Mouse (Mus musculus) adrenal gland, postnatal 25 days (tissue): Measurements from ENCODE around the gene Etfrf1. TPM values are rescaled to one million over a fixed set of nuclear protein-coding genes. Genes with fewer than 3 reads are reported as not detected.

Experiments
- DNase-seq: peaks from one replicate; pipeline ENCODE4 v3.0.0; 2021; ENCODE audit warnings: mixed read lengths
- long read RNA-seq: library from polyadenylated mRNA; stranded (forward); transcript quantifications from one replicate; pipeline ENCODE4 v2.0.0, GENCODE M21; 2021
- total RNA-seq: library from RNA; stranded (reverse); gene quantifications from 2 replicates; pipeline ENCODE4 v1.2.3, GENCODE M21; 2021

Etfrf1 gene
- total RNA-seq = 145 and 147 TPM in 2 replicates
- long read RNA-seq, transcript Etfrf1-207 (3 exons, 1,374 nt) = major isoform, 73 of 96 reads
- long read RNA-seq, partial matches to known transcripts = 3 of 96 reads
- long read RNA-seq, other reads (novel, unspliced or antisense) = 11 of 96 reads

DNA sequence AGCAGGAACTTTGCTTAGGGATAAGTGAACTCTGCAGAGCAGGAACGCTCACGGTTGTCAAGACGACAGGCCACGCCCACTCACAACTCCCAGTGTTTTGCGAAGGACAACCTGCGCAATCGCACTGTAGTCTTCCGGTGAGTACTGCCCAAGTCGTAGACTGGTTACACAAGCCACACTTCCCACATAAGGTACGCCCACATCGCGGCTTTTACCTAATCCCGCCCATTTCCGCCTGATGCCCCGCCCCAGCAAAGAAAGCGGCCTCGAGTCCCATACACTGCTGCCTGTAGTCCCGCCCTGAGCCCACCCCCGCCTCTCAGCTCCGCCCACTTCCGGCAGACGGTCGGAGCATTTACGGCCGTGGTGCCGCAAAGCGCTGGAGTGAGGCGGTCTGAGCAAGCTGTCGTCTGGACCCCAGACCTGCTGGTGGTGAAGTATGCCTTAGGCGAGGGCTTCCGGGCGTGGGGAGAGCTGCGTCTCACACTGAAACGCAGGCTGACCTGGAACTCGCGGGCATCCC is at the start of gene Etfrf1, which contains the start of gene Casc1:
Gene Etfrf1, plus strand, starts transcription at position 319 of the 523 bp plus-strand sequence.
Gene Casc1, minus strand, starts transcription at position 190 of the 523 bp plus-strand sequence.
- DNase-seq = peak; percentile 97

DNA sequence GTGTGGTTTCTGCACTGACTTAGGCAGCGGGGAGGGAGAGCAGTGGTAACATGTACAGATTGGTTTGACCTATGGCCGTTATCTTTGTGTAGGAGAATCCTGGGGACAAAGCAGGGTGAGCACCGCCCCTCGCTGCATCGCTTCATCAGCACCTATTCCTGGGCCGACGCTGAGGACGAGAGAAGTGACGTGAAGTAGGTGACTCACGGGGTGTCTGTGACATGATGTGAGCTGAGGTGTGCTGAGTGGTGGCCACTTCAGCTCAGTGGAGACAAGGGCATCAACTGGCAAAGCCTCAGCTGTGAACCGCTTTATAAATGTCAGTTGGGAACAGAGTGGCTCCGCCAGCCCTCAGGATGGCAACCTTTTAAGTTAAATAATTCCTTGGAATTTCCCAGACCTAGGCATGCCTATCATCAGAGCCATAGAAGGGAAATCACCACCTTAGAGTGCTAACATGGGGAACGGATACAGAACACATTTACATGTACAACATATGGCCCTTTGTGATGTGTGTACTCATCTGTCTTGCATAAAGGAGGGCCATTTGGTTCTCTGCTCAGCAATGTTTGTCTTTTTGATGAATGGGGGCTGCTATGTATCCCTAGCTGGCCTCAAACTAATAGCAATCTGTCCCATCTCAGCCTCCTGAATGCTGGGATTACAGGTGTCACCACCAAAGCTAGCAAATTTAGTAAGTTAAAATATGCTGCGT is 38.9 kb upstream of the Etfrf1 start:
- no peak for DNase-seq

DNA sequence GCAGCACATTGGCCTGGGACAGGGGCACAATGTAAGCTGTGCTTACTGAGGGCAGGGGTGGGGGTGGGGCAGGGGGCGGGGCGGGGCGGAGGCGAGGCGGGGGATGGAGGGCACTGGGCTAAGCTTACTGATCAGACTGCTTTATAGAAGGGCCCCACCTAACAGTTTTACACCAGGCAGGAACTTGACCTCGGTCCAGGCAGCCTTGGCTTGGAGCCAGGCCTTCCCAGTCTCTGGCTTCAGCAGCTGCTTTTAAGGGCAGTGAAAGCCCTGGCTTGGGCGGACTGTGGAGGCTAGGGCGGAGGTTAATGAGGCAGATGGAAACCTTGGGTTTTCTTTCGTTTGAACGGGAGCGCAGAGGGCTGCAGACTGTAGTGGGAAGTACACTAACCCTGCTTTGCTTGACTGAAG is 37.1 kb upstream of the Etfrf1 start:
- DNase-seq = peak; percentile 91

DNA sequence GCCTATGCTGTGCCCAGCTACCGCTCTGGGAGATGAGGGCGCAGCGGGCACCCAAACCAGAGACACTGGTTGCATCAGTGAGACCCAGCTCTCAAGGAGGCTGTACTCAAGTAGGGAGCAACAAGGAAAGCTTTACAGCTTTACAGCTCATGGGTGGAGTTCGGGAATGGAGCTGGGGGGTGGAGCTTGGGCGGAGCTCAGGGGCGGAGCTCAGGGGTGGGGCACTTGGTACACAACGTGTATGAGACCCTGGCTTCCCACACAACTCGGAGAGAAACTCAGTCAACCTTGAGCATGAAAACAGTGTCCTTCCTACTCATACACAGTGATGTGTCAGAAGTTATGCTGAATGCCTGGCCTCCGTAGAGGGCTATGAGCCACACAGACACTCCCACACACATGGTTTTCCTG is 35.4 kb upstream of the Etfrf1 start:
- peak; percentile 70 for DNase-seq

DNA sequence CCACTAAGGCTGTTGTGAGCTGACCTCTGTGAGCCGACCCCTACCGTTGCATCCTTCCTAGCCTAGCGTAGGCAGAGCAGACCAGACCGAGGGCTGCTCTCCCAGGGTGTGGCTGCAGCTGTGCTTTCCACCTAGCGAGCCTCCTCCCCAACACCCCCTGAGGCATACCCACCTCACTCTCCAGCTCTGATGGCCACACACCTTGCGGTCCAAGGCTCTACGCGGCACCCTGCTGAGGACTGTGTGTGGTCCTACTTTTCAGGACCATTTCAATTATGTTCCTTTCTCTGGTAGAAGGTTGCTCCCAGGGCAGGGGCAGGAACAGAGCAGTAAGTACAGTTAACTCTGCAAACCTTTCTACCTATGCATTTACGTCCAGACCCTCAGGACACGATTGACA is 34.5 kb upstream of the Etfrf1 start:
- no peak for DNase-seq

DNA sequence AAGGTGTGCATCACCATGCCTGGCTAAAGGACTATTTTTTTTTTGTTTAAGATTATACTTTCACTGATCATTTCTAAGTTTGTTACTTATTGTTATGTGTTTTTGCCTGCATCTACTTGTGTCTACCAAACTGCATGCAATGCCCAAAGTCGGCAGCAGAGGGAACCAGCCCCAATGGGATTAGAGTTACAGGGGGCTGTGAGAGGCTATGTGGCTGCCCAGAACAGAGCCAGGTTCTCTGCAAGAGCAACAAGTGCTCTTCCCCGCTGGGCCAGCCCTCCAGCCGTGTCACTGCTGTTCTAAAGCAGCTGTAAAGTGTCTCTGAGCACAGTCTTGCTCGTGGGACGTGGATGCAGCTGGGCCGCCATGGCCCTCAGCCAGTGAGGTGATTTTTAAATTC is 31.3 kb upstream of the Etfrf1 start:
- peak; percentile 63 for DNase-seq

DNA sequence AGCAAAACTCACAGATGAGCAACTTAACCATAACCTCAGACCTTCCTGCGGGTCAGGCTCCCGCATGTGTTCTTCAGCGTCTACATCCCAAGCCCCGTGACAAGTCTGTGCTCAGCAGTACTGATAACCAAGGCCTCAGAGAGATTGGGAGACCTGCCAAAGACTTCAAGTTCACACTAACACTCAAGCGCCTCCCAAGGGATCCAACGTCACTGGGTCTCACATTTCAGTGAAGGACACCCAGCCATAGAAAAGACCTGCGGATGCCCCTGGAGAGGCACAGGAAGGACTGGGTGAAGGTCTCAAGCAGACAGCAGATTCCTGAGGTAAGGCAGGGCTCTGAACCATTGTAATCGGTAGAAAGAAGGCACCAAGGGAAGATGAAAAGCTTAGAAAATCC is 28.9 kb upstream of the Etfrf1 start:
- DNase-seq = peak; percentile 32

DNA sequence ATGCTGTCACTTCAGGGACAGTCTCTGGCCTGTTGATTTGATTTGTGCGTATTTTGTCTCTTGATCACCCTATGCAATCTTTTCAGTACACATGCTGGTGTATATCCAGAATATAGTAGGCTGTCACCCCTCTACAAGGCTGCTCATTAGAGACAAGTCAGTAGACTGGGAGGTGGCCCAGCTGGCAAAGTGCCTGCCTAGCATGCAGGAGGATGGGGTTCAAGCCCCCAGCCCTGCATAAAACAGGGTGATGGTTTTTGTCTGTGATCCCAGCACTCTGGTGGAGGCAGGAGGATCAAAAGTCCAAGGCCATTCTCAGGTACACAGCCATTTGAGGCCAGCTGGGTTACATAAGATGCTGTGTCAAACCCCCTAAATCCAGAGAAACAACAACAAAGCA is 24.8 kb upstream of the Etfrf1 start:
- no peak for DNase-seq

DNA sequence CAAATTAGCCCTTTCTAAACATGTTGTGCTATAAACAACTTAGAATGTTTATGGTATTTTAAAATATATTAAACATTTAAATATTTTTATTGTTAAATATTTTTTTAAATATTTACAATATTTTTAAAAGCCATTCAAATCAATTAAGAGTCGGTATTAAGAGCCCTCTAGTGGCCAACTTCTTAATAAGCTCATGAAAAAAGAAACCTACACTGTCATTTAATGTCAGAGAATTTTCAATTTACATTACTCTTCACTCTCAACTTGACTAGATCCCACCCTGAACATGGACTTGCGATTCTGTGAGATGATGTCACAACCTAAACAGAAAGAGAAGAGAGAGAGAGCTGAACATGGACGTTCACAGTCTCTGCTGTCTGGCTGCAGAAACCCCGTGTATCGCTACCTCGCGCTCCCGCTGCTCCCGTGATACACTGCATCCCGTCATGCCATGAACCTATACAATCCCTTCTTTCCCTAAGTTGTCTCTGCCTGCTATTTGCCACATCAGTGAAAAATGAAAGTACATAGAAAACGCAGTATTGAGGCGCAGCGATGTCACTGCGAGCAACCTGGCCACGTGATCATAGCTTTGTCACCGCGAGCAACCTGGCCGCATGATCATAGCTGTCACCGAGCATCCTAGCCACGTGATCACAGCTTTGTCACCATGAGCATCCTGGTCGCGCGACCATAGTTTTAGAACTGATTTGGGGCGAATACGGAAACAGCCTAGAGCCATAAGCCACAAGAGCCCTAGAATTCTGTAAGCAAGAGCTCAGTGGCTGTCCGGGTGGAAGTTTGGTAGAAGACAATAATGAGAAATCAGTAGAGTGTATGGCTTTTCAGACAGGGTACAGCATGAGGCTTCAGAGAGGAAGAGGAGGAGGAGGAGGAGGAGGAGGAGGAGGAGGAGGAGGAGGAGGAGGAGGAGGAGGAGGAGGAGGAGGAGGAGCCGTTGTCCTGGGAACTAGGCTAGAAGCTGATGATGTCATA is 23.5 kb upstream of the Etfrf1 start:
- no peak for DNase-seq

DNA sequence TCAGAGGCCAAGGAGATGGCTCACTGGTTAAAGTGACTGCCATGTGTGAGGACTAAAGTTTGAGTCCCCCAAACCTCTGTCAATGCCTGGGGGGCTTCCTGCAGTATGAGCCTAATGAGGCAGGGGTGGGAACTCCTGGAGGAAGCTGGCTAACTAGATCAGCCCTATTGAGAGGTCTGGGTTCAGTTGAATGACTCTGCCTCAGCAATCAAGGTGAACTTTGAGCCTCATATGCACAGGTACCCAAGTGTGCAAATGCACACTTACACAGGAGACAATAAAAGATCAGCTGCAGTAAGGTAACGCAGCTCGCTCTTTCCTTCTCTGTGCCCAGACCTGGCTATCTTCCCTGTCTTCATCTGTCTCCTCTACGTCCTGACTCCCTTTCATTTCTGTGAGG is 17.9 kb upstream of the Etfrf1 start:
- no peak for DNase-seq

DNA sequence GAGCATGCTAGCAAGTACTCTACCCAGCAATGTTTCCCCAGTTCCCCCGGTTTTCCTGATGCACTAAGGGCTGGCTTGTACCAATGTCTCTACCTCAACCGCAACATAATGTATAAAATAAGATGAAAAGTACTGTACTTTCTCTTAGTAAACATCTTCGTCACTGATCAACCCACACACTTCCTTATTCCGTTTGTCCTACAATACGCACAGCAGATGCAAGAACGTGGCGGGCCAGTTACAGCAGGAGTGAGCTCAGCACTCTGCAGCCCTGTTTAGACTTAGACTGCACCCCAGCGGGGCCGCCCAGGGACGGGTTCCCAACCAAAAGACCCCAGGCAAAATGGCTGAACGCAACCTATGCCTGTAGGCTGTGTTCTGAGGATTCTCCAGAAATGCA is 17.5 kb upstream of the Etfrf1 start:
- DNase-seq = no peak

DNA sequence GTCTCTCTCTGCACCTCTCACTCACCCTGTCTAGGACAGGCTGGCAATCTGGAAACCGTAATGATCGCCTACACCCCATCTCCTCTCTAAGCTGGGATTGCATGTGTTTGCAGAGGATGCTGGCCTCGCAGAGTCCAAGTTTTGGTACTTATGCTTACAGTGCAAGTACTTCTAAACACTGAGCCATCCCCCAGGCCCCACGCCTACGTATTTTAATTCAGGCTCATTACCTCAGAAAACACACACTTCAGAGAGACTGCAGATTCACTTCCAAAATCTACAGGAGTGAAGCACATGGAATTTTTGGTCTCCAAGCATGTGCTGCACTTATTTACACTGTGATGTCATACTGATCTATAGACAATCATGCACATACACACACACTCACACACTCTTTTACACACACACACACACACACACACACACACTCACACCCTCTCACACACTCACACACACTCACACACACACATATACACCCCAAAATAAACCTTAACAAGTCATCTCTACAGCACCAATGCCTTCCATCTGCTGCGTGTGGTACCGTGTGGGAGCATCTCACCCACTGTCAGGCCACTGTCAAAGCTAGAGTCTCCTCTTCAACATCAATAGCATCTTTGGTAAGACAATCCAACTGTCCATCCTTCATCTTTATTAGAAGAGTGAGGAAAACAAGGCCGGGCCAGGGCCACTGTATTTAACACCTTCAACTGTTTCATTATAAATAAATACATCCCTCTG is 12.8 kb upstream of the Etfrf1 start:
- no peak for DNase-seq

DNA sequence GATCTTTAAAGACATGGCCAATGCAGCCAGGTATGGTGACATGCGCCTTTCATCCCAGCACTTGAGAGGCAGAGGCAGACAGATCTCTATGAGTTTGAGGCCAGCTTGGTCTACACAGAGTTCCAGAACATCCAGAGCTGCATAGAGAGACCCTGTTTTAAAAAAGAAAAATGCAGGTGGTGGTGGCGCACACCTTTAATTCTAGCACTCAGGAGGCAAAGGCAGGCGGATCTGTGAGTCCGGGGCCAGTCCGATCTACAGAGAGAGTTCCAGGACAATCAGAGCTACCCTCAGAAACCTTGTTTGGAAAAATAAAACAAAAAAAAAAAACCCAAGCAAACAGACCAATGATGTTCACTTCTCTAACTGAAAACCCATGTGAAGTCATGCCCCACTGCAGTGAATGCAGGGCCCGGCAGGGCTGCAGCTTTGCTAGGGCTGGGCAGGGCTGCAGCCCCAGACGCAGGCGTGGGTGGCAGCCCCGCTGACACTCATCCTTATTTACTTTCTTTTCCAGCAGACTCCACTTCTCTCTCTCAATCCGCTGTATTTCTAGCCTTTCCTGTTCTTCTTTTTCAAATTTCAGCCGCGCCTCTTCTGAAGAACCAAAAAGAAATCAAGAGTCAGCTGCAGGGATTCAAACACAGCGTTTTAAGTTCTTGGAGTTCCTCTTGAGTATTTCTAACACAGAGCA is 8.4 kb upstream of the Etfrf1 start:
- DNase-seq = no peak

DNA sequence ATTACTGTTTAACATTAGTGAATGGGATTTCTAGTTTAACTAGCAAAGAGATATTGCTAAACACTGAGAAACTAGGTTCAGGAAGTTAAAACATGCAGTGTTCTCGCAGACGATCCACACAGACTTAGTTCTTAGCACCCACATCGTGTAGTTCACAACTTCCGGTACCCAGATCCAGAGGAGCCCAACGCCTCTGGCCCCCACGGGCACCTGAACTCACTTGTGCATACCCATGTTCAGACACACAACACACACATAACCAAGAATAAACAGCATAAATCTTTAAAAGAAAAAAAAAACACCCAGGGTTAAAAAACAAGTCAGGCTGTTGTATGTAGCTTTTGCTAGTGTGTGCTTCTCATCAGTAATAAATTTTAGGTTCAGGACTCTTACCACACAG is 6.5 kb upstream of the Etfrf1 start:
- DNase-seq = no peak

DNA sequence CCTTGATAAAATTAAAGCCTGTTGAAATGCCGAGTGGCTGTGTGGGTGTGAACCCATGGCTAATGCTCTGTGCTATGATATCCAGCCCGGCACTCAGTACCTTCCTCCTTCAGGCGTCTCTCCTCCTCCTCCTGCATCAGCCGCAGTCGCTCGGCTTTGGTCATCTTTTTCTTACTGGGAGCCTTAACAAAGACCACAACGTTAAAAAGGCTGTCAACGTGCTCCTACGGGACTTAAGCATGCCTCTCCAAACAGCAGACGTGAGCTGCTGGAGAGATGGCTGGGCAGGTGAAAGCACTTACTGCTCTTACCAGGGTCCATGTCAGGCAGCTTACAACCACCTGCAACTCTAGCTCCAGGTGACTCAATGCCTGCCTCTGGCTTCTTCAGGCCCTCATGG is 5.8 kb upstream of the Etfrf1 start:
- no peak for DNase-seq

DNA sequence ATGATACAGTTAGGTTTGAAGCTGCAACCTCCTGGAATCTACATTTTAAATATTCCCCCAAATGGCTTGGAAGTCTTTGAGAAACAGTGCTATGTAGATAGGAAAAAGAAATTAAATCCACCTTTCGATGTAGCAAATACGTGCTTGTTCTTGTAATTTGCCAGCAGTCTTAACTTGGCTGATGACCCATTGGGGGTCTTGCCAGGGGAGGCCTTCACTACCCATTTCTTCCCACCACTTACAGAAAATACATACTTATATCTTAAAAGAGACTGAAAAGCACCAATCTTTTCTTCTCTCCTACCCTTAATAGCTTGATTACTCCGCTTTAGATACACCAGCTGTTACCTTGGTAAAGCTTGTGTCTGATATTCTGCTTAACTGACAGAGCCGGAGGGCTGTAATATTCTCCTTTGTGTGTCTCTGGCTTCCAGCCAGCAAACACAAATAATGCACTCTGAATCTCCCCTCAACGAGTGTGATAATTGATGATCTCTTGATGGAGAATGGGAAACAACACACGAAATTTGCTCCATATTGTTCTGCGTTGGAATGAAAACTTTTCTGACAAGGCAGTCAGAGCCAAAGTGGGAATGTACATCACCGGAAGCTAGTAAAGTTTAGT is 766 bp upstream of the Etfrf1 start:
- DNase-seq = no peak

DNA sequence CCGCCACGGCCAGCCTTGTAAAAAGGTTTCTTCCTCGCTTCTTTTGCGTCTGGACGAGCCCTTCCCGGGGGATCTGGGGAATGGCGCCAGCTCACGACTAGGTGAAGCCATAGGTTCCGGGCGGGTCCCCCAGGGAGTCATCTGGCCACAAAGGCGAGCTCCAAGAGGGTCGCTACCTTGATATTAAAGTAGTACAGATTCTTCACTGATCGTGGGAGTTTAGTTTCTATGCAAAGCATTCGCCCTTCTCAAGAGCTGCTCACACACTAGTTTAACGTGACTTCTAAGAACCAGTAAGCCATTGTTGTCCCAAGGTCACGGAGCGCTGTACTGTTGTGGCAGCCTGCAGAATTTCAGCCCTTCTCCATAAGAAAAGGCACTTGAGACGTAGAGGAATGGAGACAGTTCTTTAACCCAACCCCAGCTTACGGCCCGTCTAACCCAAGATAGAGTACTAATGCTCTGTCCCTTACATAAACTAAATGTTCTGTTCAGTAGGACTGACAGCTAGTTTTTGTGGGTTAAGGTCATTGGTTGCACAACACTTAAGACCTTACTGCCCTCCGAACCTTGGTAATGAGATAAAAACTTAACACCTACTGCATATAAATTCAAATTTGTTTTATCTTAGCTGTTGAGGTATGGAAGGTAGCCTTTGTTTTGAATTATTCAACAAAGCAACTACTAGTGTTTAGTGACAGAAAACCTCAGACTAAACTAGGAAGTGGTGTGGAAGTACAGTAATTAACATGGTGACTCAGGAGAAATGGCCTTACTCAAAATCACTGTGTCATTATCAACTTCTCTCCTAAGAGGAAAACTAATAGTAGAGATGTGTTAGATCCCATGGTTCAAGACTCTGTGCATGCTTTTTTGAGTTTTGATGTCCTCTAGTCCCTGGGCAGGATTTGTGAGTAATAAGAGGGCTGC is 707 bp downstream of the Etfrf1 start:
- no peak for DNase-seq

DNA sequence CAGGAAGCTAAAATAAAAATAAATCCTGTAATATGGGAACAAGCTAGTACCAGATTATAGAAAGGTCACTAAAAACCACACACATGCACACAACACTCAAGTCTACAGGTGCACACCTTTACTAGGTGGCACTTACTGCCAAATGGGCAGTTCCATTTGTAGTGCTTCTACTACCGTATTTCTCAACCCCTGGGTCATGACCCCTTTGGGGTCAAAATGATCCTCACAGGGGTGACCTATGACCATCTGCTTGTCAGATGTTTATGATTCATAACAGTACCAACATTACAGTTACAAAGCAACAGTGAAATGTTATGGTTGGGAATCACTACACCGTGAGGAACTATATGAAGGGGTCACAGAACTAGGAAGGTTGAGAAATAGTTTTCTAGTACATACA is 3.0 kb downstream of the Etfrf1 start:
- DNase-seq = no peak

DNA sequence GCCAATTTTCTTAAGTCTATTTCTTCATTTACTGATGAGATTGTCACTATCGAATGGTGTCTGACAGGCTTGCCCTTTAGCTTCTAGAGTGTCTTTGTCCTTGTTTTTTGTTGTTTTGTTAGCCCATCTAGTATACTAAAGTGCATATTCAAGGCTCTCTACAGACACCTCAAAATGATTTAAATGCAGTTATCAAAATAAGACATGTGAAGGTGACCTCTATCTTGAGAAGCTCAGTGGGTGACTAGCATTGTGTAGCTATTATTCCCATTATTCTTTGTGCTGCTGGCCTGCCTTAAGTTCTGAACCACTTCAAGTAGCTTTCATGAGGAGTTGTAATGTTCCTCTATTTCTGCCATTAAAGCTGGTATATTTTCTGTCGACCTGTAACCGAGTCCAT is 4.9 kb downstream of the Etfrf1 start:
- no peak for DNase-seq

DNA sequence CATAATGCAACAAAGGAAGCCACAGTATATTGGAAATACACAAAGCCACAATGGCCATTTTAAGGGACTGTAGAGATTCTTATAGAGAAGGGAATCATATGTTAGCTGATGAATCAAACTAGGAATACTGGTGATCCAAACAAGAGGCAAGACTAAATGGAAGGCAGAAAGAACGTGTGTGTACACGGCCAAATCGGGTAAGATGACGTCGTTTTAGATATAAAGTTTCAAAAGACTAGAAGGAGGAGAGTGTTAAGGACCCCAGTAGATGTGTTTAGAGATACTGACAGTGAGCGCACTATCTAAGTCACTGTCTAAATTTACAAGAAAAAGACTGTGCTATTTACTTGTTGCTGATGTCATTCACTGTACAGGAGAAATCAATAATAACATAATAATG is 13.3 kb downstream of the Etfrf1 start:
- DNase-seq = no peak
